Mouse (Mus musculus) forebrain, embryonic 10.5 days (tissue): ENCODE results near the gene Nek8. TPM values are rescaled to one million over a fixed set of nuclear protein-coding genes. Genes with fewer than 3 reads are reported as not detected.

Source experiments
- DNase-seq: peaks from one replicate; pipeline ENCODE4 v3.0.0-alpha.2; 2017; ENCODE audit warnings: low spot score; ENCODE audit errors: extremely low spot score
- H3K27ac ChIP-seq: fragments of 300-500 bp; sonication (generic); 2 replicates; pipeline ENCODE4 v1.5.1; 2016; ENCODE audit warnings: mild to moderate bottlenecking
- H3K27me3 ChIP-seq: fragments of 300-500 bp; sonication (generic); 2 replicates; pipeline ENCODE4 v1.6.1; 2016; ENCODE audit warnings: mild to moderate bottlenecking; ENCODE audit not compliant: poor library complexity, severe bottlenecking
- H3K36me3 ChIP-seq: fragments of 300-500 bp; sonication (generic); replicated peaks from 2 replicates; pipeline ENCODE4 v1.6.1; 2016; ENCODE audit warnings: mild to moderate bottlenecking, moderate library complexity
- H3K4me1 ChIP-seq: fragments of 300-500 bp; sonication (generic); 2 replicates; pipeline ENCODE4 v1.6.1; 2016
- H3K4me3 ChIP-seq: fragments of 300-500 bp; sonication (generic); 2 replicates; pipeline ENCODE4 v1.5.1; 2016; ENCODE audit warnings: mild to moderate bottlenecking, moderate library complexity
- H3K9me3 ChIP-seq: fragments of 300-500 bp; sonication (generic); 2 replicates; pipeline ENCODE4 v1.6.1; 2016; ENCODE audit warnings: mild to moderate bottlenecking, moderate library complexity
- WGBS: fragments of 180-500 bp; shearing (Covaris S2); methylation state at CpG from one replicate; pipeline ENCODE4 v1.1.7; 2016; 5-methylcytosine and 5-hydroxymethylcytosine counted together
- polyA plus RNA-seq: library from polyadenylated mRNA; unstranded; fragments of >200 nt; fragmentation: Nextera tagmentation; extraction: Ambion mirVana; gene quantifications from 2 replicates; pipeline ENCODE4 v1.2.1, GENCODE M21; 2016

Nek8 gene
- polyA plus RNA-seq, 1 experiment from 2014 or later = 11.7 TPM

DNA sequence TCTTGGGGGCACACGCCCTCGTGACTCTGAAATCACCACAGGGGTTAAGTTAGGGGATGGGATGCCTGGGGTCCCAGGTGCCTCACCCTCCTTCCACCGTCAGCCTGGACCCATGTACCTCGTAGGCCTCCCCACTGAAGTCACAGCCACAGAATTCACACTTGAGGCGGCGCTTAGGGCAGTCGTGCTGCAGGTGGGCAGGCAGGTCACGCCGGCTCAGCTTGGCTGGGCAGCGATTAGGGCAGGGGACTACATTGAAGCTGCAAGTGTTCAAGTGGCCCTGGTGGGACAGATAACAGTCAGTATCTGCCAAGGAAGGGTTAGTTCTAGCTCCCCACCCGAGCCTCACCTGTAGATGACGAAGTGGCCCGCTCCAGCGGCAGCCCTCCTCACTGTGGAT lies 15.3 kb downstream of the Nek8 start:
- Histone ChIP-seq H3K27me3 (peaks cover 1% of the 10 kb centered on the region; the same call in 1 of the 2 replicates), H3K4me3 (no peak overlapping the region), H3K36me3 (peaks cover 76% of the 10 kb centered on the region), H3K9me3 (no peaks in the 10 kb centered on the region), H3K27ac (no peak overlapping the region), H3K4me1 (peaks cover 54% of the 10 kb centered on the region)
- WGBS = 94% methylated on average over 14 of the region's 14 CpGs
- no peak for DNase-seq

DNA sequence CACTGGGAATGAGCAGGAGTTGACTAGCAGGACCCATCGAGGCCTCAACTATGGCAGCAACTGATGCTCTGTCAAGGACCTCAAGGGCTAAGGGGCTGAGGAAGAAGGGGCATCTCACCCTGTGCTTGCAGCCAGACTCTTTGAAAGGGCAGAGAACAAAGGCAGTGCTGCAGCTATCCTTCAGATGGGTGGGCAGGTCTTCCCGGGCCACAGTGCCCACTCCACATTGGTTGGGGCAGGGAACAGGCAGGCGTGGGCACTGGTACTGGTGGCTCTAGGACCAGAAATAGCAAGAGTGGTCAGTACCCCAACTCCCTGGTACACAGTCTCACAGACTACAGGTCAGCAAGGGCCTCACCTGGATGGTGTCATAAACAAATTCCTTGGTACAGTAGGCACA lies 15.8 kb downstream of the Nek8 start:
- H3K27ac ChIP-seq = no peak overlapping the region
- WGBS = 93% methylated on average over 3 of the region's 3 CpGs
- no peak overlapping the region; the same call in 1 of the 2 replicates for H3K4me3 ChIP-seq
- peaks cover 81% of the 10 kb centered on the region for H3K36me3 ChIP-seq
- DNase-seq = no peak
- no peaks in the 10 kb centered on the region for H3K9me3 ChIP-seq
- H3K4me1 ChIP-seq = peaks cover 49% of the 10 kb centered on the region
- no peaks in the 10 kb centered on the region for H3K27me3 ChIP-seq

DNA sequence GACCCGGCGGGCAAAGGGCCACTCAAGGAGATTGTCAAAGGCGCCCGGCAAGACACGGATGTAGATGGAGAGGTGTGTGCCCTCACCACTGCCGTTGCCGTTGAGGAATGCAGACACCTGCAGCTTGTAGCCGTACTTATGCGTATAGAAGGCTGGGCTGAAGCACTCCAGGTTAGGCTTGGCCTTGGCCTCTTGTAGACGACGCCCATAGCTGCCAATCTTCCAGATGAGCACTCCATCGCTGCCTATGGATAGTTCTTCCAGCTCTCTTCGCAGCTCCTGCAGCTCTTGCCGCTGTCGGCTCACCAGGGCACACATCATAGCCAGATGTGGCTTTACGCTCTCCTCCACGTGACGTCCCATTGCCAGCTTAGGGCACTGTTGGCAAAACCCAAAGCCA lies 16.3 kb downstream of the Nek8 start:
- Histone ChIP-seq H3K27me3 (no peaks in the 10 kb centered on the region), H3K9me3 (no peaks in the 10 kb centered on the region), H3K4me1 (peaks cover 46% of the 10 kb centered on the region), H3K36me3 (peaks cover 86% of the 10 kb centered on the region), H3K27ac (no peak overlapping the region), H3K4me3 (peak overlapping the region; percentile 7; the same call in 1 of the 2 replicates)
- DNase-seq = no peak
- 94% methylated on average over 18 of the region's 18 CpGs for WGBS

DNA sequence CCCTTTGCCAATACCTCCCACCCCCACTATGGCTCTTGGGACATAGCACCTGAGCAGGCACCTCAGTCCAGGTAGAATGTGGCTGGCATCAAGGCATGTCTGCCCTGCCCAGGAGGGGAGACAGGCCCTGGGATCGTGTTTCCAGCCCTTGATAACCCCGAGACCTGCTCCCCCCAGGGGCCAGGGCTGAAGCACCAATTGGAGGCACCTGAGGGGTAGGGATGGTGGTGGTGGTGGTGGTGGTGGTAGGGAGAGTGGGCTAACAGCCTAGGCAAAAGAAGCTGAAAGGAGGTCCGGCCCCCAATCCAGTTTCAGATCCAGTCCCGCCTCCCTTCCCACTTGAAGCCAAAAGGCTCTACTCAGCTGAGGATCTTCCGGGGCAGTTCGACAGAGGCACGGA lies 16.9 kb downstream of the Nek8 start:
- H3K4me3 ChIP-seq = no peak overlapping the region
- peaks cover 46% of the 10 kb centered on the region for H3K4me1 ChIP-seq
- H3K36me3 ChIP-seq = peaks cover 93% of the 10 kb centered on the region
- H3K27me3 ChIP-seq = no peaks in the 10 kb centered on the region
- no peaks in the 10 kb centered on the region for H3K9me3 ChIP-seq
- no peak for DNase-seq
- WGBS = 82% methylated on average over 7 of the region's 7 CpGs
- no peak overlapping the region for H3K27ac ChIP-seq

DNA sequence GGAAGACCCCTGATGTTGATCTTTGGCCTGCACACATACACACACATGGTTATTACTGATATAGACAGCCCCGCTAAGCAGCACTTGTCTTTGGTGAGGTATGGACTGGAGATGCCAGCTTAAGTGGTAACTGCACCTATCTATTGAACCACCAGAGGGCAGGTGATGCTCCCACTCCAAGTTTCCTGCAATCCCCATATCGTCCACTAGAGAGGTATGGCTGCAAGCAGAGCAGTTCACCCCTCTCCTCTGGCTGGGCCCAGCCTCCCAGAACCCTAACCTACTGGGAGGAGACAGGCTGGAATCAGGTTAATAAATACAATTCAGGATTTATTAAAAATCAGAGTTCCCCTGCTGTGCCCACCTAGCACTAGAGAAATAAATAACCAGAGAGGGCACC lies 17.4 kb downstream of the Nek8 start:
- Histone ChIP-seq H3K9me3 (no peaks in the 10 kb centered on the region), H3K27ac (no peak overlapping the region), H3K27me3 (no peaks in the 10 kb centered on the region), H3K4me1 (peaks cover 42% of the 10 kb centered on the region), H3K4me3 (no peak overlapping the region), H3K36me3 (peaks cover 97% of the 10 kb centered on the region)
- WGBS = 33% methylated on average over 2 of the region's 2 CpGs
- DNase-seq = peak; percentile 78

DNA sequence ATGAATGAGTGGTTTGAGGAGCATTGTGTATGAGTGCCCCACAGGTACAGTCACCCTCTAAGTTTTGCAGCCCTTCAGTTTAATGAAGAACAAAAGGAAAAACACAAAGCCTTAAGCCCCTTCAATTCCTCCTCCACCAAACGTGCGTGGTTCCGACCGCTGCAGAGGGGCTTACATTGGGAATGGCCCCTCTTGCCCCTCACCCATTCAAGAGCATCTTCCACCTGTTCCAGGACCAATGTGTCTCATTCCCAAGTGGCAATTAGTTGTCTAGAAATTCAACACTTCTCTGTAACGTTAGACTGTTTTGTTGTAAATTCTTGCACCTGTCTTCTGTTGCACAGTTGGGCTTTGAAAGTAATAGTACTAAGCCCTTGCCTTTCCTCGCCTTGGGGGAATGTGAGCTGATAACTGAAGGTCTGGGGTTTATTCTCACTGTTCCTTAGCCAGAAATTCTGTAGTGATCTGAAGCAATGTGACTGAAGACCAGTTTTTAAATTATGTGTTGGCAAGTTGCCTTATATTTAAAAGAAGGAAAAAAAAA lies 20.2 kb downstream of the Nek8 start:
- H3K4me3 ChIP-seq = no peak overlapping the region
- H3K36me3 ChIP-seq = peaks cover 98% of the 10 kb centered on the region
- no peaks in the 10 kb centered on the region for H3K9me3 ChIP-seq
- no peaks in the 10 kb centered on the region for H3K27me3 ChIP-seq
- DNase-seq = no peak
- no peak overlapping the region for H3K27ac ChIP-seq
- 74% methylated on average over 6 of the region's 6 CpGs for WGBS
- H3K4me1 ChIP-seq = peaks cover 15% of the 10 kb centered on the region

DNA sequence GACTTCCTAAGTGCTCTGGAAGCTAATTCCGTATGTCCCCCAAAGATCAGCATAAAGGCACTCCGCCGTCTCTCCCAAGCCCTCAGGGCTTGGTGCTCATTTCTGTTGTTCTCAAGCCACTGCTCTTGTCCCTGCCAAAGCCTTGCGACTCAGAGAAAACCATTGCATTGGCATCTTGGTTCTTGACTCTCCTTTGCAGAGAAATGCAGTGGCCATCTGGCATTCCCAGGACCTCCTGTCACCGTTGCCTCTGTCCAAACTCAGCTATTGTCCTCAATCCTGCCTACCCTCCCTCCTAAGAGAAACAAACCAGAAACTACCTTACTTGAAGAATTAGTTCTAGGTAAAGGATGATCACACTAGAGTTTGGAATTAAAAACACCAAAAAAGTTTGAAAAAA lies 20.8 kb downstream of the Nek8 start:
- H3K4me3 ChIP-seq = no peak overlapping the region
- 80% methylated on average over 5 of the region's 5 CpGs for WGBS
- H3K36me3 ChIP-seq = peaks cover 98% of the 10 kb centered on the region
- H3K9me3 ChIP-seq = no peaks in the 10 kb centered on the region
- H3K4me1 ChIP-seq = peaks cover 13% of the 10 kb centered on the region
- no peak for DNase-seq
- no peaks in the 10 kb centered on the region for H3K27me3 ChIP-seq
- H3K27ac ChIP-seq = no peak overlapping the region

DNA sequence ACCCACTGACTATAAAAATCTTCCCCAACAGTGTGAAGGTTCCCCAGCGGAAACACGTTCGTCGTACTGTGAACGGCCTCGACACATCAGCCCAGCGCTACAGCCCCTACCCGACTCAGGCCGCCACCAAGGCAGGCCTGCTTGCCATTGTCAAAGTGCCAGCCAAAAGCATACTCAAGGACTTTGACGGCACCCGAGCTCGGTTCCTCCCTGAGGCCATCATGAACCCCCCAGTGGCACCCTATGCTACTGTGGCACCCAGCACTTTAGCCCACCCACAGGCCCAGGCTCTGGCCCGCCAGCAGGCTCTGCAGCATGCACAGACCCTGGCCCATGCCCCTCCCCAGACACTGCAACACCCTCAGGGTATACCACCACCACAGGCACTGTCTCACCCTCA lies 22.7 kb downstream of the Nek8 start:
- DNase-seq = no peak
- Histone ChIP-seq H3K9me3 (no peaks in the 10 kb centered on the region), H3K36me3 (peaks cover 97% of the 10 kb centered on the region), H3K27ac (no peak overlapping the region), H3K27me3 (no peaks in the 10 kb centered on the region), H3K4me3 (no peak overlapping the region), H3K4me1 (peaks cover 4% of the 10 kb centered on the region; the same call in 1 of the 2 replicates)
- WGBS = 94% methylated on average over 13 of the region's 13 CpGs

DNA sequence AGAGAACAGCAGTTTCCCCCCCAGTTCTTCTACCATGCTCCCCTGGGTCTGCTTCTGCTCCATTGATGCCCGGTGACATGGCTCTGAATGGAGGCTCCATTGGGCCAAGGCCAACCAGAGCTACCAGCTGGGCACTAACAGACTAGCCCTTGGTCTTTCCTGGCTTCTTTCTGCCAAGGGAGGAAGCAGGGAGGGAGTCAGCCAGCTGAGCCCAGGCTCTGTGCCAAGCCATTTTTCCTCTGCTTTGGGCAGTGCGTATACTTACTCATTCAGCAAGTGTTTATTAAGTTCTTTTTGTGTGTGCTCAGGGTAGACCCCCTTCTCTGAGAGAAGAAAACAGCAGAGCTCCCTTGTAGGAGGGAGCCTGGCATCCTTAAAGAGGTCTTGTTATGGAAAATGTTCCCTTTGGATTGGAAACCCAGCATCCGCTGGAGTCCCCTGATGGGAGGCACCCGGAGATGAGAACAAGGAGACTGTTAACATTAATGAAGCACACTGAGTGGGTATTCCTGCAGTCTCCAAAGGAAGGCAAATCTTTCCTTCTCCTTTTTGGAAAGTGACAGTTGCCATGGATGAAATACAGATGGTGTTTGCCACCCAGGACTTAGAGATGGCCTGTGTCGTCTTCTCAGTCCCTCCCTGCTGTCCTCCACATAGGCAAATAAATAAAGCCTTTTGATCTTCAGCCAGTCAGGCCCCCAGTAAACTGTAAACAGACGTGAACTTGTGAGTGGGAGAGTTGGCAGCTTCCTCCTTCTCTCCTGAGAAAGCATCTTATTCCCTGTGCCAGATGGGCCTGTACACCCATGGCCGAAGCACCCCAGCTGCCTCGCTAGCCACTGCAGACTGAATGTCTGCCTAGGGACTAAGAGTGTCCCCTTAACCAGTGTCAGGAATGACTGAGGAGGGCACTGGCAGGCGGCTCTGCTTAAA lies 23.9 kb downstream of the Nek8 start:
- H3K9me3 ChIP-seq = no peaks in the 10 kb centered on the region
- H3K4me1 ChIP-seq = peaks cover under 1% of the 10 kb centered on the region; the same call in 1 of the 2 replicates
- no peak for DNase-seq
- no peak overlapping the region for H3K27ac ChIP-seq
- WGBS = 87% methylated on average over 9 of the region's 9 CpGs
- no peaks in the 10 kb centered on the region for H3K27me3 ChIP-seq
- H3K36me3 ChIP-seq = peaks cover 96% of the 10 kb centered on the region
- no peak overlapping the region for H3K4me3 ChIP-seq

DNA sequence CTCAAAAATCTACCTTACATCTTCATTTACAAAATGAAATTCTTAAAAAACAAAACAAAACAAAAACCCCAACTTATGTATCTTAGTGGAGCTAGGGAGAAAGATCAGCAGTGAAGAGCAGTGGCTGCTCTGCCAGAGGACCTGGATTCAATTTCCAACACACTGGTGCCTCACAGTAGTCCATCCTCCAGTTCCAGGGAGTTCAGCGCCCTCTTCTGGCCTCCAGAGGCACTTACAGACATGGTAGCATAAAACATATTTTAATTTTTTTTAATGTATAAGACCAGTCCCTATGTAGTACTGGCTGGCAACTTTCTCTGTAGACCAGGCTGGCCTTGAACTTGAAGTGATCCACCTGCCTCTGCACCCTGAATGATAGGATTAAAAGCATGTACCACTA lies 25.3 kb downstream of the Nek8 start:
- Histone ChIP-seq H3K9me3 (no peaks in the 10 kb centered on the region), H3K36me3 (peaks cover 96% of the 10 kb centered on the region), H3K4me3 (no peak overlapping the region), H3K4me1 (no peaks in the 10 kb centered on the region; the same call in 1 of the 2 replicates), H3K27me3 (no peaks in the 10 kb centered on the region), H3K27ac (no peak overlapping the region)
- no peak for DNase-seq
- WGBS = 43% methylated on average over 1 of the region's 1 CpGs

DNA sequence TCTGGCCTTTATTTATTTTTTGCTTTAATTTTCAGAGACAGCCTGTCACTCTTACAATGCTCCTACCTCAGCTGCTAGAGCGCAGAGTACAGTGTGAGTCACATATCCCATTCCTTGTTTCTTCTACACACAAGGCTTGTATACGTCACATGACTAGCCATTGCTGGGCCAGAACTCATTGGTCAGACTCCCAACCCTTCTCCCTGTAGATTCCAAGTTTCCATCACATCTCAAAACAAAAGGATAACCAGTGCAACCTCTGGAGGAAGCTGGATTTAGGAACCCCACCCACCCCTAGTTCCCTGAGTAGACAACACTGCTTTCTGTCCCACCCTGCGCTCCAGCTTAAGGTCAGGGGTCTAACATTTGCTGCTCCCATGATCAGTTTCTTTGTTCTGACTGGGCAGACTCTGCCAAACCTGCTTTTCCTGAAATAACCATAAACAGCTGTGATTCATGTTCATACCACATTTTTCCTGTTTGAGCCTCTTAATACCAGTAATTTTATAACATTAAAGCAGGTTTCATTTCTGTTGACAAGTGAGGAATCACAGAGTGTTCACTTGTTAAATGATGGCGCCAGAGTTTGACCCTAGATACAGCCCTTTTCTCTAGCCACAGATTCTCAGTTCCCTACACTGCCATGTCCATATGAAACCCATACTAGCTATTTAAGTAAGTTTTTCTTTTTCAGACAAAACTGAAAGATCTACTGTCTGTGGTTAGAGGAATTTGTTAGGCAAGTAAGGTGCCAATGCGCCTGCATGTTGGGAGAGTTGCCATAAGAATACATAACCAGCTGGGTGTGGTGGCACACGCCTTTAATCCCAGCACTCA lies 29.6 kb downstream of the Nek8 start:
- H3K27me3 ChIP-seq = no peaks in the 10 kb centered on the region
- no peaks in the 10 kb centered on the region for H3K9me3 ChIP-seq
- DNase-seq = no peak
- H3K4me1 ChIP-seq = no peaks in the 10 kb centered on the region
- no peak overlapping the region for H3K4me3 ChIP-seq
- WGBS = 93% methylated on average over 6 of the region's 6 CpGs
- no peak overlapping the region for H3K27ac ChIP-seq
- peaks cover 88% of the 10 kb centered on the region for H3K36me3 ChIP-seq

DNA sequence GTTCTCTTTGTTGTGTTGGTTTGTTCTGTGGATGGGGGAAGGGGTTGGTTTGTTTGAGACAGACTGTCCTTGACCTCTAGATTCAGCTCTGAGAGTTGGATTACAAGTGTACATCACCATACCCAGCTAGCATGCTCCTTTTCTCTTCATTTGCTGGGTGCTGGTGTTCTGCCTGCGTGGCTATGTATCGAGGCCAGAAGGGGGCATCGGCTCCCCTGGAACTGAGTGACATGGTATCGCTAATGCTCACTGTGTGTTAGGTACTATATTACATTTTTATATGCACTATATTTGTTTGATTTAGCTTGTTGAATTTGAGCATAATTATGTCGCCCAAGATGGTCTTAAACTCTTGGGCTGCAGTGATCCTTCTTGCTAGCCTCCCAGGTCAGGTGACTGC lies 30.3 kb downstream of the Nek8 start:
- no peaks in the 10 kb centered on the region for H3K9me3 ChIP-seq
- peaks cover 82% of the 10 kb centered on the region for H3K36me3 ChIP-seq
- H3K27me3 ChIP-seq = no peaks in the 10 kb centered on the region
- H3K4me1 ChIP-seq = no peaks in the 10 kb centered on the region
- no peak overlapping the region for H3K27ac ChIP-seq
- no peak for DNase-seq
- WGBS = 91% methylated on average over 5 of the region's 5 CpGs
- H3K4me3 ChIP-seq = no peak overlapping the region
